Mouse (Mus musculus) left cerebral cortex, adult 18-20 months (tissue): ENCODE measurements at regions not wholly inside any gene's neighbourhood (a gene's known extent, or its start where the extent isn't known, plus 50 kb on each side); places are given as distances from the start of the nearest gene placed in this dataset.

Source experiments
- DNase-seq, 2 experiments: peaks; one replicate each; pipeline ENCODE4 v3.0.0; 2021 to 2022; ENCODE audit warnings: low spot score in 2 of 2, mixed read lengths in 1 of 2

DNA sequence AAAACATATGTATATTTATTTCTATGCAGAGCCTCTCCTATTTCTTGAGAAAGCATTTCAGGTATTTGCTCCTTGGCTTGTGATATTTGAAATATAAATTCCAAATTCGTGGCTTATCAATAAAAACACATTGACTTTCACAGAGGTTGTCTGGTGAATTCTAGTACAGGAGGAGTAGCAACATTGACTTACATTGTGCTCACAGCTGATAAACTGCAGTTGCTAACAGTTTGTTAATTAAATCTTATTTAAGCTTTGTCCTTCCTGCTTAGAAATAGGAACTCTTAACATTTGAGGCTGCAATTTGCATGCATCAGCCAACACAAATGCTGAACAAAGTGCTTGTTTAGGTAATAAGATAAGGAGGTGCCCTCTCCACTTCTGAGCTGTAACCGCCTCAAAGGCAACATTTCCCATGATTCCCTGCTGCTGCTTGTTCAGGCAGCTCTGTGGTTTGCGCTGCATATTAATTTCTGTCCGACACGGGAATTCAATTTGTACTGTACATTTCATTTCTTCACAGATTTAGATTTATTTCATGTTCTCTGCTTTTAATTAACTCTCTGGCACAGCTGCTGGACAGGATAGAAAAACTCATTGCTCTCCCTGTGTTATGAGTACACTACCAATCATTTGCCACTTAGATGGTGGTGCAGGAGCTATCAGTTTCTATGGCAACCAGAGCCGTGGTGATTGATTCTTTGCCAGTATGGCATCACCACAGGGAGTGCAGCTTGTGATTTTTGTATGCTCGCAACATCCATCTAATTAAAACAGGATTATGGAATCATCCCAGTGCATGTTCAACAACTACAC lies 219.0 kb downstream of the Zfp352 start:
- DNase-seq = peak in 1 of 2 experiments; percentile 11

DNA sequence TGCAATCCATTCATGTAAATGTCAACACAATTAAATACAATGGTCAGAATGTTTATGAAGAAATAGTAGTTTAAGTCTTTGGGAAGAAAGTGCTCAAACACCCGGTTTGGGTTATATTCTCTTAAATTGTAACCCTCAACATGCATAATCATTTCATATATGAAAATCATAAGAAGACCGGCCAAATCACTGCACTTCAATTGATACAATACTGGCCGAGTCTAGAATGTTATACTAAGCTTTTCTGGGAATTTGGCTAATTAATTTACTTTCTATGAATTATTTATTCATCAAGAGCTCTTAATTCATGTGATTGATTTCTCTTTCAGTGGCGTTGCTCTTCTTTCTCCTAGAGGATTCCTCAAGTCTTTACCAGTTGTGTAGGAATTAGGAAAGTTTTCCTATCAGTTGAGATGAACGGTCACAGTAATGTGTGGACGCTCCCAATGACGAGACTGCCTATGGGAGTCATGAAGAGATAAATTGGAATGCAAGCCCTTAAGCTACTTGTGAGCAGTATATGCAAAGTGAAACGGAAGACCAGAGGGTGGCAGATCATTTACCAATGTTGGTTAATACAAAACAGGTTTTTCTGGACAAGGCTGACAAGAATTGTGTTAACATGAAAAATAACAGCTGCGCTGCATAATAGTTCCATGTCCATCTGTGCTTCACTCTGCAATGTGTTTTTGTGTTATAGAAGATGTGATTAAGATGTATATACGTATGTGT lies 219.7 kb downstream of the Zfp352 start:
- no peak for DNase-seq

DNA sequence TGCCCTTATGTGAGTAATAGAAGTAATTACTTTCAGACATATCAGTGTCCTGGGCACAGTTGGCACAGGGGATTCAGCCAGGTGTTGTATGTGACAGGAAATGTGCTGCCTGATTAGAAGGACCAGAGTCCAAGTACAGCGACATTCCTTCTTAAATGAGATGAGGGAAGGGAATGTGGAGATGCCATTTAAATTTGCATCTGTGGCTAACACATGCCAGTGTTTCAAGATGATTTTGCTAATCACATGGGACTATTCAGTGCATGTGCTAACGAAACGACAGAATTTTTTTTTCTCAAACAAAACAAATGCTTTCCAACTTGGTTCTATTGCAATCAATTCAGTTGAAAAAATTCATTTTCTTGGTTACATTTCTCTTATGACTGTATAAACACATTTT lies 226.6 kb downstream of the Zfp352 start:
- no peak for DNase-seq

DNA sequence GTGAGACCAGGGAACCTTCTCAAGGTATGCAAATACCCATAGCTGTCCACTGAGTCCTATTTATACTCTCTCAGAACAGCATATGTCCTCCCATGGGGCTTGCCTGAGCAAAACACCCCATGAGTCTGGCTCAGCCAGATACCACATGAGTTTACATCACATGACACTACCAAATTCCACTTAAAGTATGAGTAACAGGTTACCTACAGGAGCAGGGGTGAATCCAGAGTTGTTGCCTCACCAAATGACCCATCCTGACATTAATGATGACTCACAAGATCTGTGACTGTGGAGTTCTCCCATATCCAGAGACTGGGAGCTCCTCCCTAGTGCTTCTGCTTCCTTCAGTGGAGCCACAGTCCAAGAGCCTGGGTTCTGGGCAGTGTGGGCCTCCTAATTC lies 234.0 kb downstream of the Zfp352 start:
- DNase-seq = no peak

DNA sequence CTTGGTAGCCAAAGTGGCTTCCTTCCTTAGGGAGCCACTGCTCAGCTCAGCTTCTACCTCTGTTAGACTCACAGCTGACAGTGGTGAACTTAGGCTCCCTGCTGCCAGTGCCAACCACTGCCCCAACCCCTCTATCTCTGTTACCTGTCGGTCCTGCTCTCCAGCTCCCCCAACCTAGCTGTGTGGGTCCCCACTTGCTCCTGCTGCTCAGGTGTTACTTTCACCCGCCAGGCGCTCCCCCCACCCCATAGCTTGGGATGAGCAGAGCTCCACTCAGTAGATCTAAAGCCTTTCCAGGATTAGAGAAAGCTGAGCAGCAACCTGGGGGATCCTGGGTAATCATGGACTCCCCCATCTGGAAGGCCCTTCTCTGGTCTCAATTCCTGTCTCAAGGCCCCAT lies 234.4 kb downstream of the Zfp352 start:
- DNase-seq = no peak

DNA sequence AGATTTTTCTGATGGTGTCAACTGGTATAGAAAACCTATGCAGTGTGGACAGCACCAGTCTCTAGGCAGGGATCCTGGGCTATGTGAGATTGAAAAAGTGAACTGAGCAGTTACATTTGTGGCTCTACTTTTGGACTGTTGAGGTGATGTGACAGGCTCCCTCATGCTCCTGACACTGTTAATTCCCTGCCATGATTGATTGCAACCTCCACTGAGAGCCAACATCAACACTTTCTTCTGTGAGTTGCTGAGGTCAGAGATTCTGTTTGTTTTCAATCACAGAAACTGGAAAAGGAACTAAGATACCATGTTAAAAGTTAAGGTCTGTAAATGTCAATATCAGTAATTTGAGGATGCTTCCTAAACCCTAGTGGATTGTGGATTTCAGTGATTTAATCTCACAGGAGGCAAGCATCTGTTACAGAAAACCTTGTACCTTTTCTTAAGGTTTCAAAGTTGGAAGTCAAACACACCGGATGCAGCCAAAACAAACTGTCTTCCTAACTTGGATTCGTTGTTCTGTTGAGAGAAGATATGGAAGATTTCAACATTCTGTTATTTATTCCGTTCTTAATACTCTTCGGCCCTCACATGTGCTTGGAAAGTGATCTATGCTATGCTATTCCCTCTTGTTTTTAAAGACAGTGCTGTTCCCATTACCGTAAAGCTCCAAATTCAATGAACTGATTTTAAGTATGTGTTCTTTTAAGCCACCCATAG lies 278.4 kb downstream of the Zfp352 start:
- DNase-seq = no peak
